Mouse (Mus musculus) hindbrain, embryonic 16.5 days (tissue): ENCODE data around the gene Fam192a. TPM values are rescaled to one million over a fixed set of nuclear protein-coding genes. Genes with fewer than 3 reads are reported as not detected.

Experiments
- ATAC-seq: fragments of 200-750 bp; cut with Nextera tagmentation; 2 replicates; pipeline ENCODE4 v1.8.0; 2017; ENCODE audit warnings: moderate TSS enrichment, moderate library complexity
- H3K27ac ChIP-seq: fragments of 300-500 bp; sonication (generic); 2 replicates; pipeline ENCODE4 v1.5.1; 2014; ENCODE audit warnings: low read depth, mild to moderate bottlenecking, control low read depth, low read length, moderate library complexity
- H3K27me3 ChIP-seq: fragments of 300-500 bp; sonication (generic); replicated peaks from 2 replicates; pipeline ENCODE4 v1.6.1; 2014; ENCODE audit warnings: low read length; ENCODE audit not compliant: control insufficient read depth, insufficient read depth
- H3K36me3 ChIP-seq: fragments of 300-500 bp; sonication (generic); 2 replicates; pipeline ENCODE4 v1.6.1; 2014; ENCODE audit warnings: mild to moderate bottlenecking, low read length, moderate library complexity, mixed read lengths; ENCODE audit not compliant: control insufficient read depth, insufficient read depth
- H3K4me1 ChIP-seq: fragments of 300-500 bp; sonication (generic); 2 replicates; pipeline ENCODE4 v1.6.1; 2014; ENCODE audit warnings: low read depth, low read length; ENCODE audit not compliant: control insufficient read depth, insufficient read depth
- H3K4me2 ChIP-seq: fragments of 300-500 bp; sonication (generic); 2 replicates; pipeline ENCODE4 v1.6.1; 2014; ENCODE audit warnings: mild to moderate bottlenecking, low read length, control low read depth, moderate library complexity
- H3K4me3 ChIP-seq: fragments of 300-500 bp; sonication (generic); 2 replicates; pipeline ENCODE4 v1.5.1; 2014; ENCODE audit warnings: mild to moderate bottlenecking, low read length, control low read depth, moderate library complexity
- H3K9ac ChIP-seq: fragments of 300-500 bp; sonication (generic); 2 replicates; pipeline ENCODE4 v1.6.1; 2014; ENCODE audit warnings: low read depth, mild to moderate bottlenecking, control low read depth, low read length, moderate library complexity
- H3K9me3 ChIP-seq: fragments of 300-500 bp; sonication (generic); 2 replicates; pipeline ENCODE4 v1.6.1; 2014; ENCODE audit warnings: mild to moderate bottlenecking, low read length, moderate library complexity; ENCODE audit not compliant: control insufficient read depth
- WGBS: fragments of 180-500 bp; shearing (Covaris S2); extraction: QIAGEN DNeasy Blood & Tissue Kit; methylation state at CpG from one replicate; pipeline ENCODE4 v1.1.7; 2014; 5-methylcytosine and 5-hydroxymethylcytosine counted together
- polyA plus RNA-seq: library from polyadenylated mRNA; unstranded; fragments of >200 nt; fragmentation: Nextera tagmentation; extraction: Ambion mirVana; gene quantifications from 2 replicates; pipeline ENCODE4 v1.2.1, GENCODE M21; 2015

Fam192a gene
- polyA plus RNA-seq, 1 experiment from 2014 or later = 67.9 TPM

DNA sequence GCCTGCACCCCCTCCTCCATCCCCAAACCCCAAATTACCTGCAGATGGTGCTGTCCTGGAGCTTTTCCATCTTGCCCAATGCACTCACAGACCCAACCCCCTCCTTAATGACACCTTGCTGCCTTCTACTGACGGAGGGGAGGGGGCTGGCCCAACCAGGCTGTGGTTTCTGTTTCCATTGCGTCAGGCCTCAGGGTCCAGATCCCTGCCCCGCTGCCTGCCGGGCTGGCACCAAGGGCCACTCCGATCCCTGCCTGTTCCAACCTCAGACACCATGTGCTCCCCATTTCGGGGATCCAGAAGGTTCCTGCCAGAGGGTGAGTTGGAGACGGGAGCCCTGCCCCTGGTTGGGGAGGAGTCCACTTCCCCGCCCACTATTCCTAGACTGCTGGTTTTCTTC lies 57.8 kb downstream of the Fam192a start:
- H3K27me3 ChIP-seq = no peaks in the 10 kb centered on the region
- no peak for ATAC-seq
- no peaks in the 10 kb centered on the region for H3K36me3 ChIP-seq
- peaks cover 6% of the 10 kb centered on the region for H3K4me1 ChIP-seq
- WGBS = 78% methylated on average over 8 of the region's 8 CpGs
- H3K27ac ChIP-seq = no peak overlapping the region
- no peak overlapping the region for H3K4me2 ChIP-seq
- no peaks in the 10 kb centered on the region for H3K9me3 ChIP-seq
- no peak overlapping the region for H3K4me3 ChIP-seq
- no peak overlapping the region for H3K9ac ChIP-seq

DNA sequence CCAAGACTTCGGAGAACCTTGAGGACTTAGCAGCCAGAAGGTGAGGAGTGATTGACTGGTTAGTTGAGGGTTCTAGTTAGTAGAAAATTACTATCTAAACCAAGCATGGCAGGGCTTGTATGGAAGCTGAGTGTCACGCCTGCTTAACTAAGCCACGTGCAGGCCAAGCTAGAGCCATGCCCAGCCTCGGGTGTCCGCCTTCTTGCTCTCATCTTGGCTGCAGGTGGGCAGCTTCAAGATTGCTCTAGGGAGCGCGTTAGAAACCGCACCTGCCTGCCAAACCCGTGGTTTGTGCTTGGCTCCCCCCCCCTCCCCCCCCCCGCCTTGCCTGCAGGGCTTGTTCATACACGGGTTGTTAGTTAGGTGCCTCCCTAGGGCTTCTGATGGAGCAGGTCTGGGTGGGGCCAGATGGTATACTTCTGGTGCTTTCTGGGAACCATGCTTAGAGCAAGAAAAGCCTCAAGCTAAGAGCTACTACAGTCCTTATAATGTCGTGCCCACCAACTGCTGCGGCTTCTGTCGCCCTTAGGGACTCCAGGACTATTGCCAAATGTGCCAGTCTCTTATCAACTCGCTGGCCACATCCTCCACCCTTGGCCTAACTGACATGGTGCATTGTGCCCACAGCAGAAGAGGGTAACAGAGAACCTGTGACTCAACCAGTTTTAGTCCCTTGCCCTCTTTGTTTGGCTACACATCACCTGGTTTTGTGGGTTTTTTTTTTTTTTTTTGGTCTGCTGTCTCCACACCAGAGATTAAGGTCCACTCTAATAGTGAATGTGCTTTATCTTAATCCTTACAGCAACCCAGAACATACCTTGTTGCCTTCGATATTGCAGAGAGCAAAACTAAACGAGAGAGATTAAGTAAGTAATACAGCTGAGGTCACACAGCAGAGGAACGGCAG lies 60.7 kb downstream of the Fam192a start:
- peaks cover 11% of the 10 kb centered on the region for H3K4me1 ChIP-seq
- no peak for ATAC-seq
- WGBS = 60% methylated on average over 18 of the region's 18 CpGs

DNA sequence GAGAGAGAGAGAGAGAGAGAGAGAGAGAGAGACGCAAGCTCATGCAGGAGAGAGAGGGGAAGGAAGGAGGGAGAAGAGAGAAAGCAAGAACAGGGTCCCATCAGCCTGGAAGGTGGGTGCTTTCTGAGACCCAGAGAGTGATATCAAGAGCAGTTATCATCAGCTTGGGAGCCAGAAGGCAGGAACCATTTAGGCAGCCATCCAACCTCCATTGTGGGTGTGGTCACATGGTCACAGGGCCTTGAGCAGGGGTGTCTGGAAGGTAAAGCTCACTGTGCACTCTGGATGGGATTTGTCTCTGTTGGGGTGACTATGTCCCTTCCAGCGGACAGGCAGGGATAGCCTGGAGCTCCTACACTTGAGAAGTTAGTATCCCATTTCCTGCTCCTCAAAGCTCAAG lies 61.8 kb downstream of the Fam192a start:
- Histone ChIP-seq H3K9ac (no peak overlapping the region), H3K4me3 (no peak overlapping the region), H3K27ac (no peak overlapping the region), H3K4me2 (no peak overlapping the region), H3K4me1 (peaks cover 13% of the 10 kb centered on the region), H3K9me3 (no peaks in the 10 kb centered on the region), H3K36me3 (no peaks in the 10 kb centered on the region), H3K27me3 (peaks cover 2% of the 10 kb centered on the region; the same call in 1 of the 2 replicates)
- WGBS = 82% methylated on average over 2 of the region's 2 CpGs
- ATAC-seq = no peak

More for the DNA sequence above, 60.7 kb downstream of the Fam192a start:
- Histone ChIP-seq H3K9me3 (no peaks in the 10 kb centered on the region), H3K27ac (no peak overlapping the region), H3K27me3 (no peaks in the 10 kb centered on the region), H3K36me3 (no peaks in the 10 kb centered on the region), H3K4me3 (no peak overlapping the region), H3K9ac (no peak overlapping the region), H3K4me2 (no peak overlapping the region)

DNA sequence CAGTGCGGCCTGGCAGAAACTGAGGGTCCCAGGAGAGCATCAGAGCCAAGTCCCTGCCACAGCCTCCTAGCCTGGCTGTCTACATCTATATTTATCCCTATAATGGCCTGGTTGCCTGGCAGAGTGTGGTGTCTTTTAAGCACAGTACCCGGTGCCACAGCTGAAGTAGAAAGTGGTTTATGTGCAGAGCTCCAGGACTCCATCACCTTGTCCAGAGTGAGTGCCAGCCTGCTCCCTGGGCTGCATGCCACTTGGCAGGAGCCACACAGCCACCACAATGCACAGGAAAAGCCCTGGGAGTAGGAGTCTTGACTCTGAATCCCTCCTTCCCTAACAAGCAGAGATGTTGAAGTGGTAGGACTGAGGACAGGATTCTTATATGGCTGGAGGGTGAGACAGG lies 64.3 kb downstream of the Fam192a start:
- peaks cover 13% of the 10 kb centered on the region for H3K27me3 ChIP-seq
- peak overlapping the region; percentile 56 for H3K27ac ChIP-seq
- H3K9me3 ChIP-seq = no peaks in the 10 kb centered on the region
- peaks cover 30% of the 10 kb centered on the region for H3K4me1 ChIP-seq
- no peak overlapping the region for H3K4me3 ChIP-seq
- H3K9ac ChIP-seq = no peak overlapping the region
- H3K36me3 ChIP-seq = no peaks in the 10 kb centered on the region
- ATAC-seq = peak; percentile 53
- H3K4me2 ChIP-seq = no peak overlapping the region
- 59% methylated on average over 2 of the region's 2 CpGs for WGBS

DNA sequence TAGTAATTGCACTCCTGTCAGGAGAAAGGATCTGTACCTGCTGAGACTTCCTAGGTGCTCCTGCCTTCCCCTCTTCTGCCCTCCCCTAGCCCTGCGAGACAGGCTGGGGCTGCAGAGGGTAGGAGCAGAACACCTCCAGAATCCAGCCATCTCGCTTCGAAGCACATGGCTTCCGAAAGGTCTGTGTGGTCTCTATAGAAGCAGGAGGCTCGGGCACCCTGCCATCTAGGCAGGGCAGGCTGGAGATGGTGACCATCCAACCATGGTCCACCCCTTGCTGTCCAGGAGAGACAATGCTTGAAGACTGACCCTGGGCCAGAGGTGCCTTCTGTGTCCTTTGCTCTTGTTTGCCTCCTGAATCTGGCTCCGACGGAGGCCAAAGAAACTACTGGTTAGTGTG lies 66.2 kb downstream of the Fam192a start:
- Histone ChIP-seq H3K4me1 (peaks cover 36% of the 10 kb centered on the region), H3K27me3 (peaks cover 16% of the 10 kb centered on the region), H3K4me2 (no peak overlapping the region), H3K4me3 (no peak overlapping the region), H3K27ac (no peak overlapping the region), H3K9me3 (no peaks in the 10 kb centered on the region), H3K36me3 (no peaks in the 10 kb centered on the region), H3K9ac (no peak overlapping the region)
- 61% methylated on average over 7 of the region's 7 CpGs for WGBS
- no peak for ATAC-seq

DNA sequence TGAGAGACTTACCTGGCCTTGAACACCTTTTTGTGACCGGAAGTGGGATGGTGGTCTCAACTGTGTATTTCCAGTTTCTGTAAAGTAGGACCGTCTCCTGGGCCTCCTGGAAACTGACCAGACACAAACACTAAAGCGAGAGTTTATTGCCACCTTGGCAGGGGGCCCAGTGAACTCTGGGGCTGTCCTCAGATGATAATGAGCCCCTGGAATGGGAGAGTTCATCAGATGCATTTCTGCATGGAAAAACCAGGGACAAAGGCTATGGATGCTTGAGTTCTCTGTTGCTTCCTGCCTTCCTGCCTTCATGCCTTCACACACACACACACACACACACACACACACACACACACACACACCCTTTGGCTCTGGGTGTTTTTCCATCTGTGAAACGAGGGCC lies 67.2 kb downstream of the Fam192a start:
- H3K27me3 ChIP-seq = peaks cover 16% of the 10 kb centered on the region
- peaks cover 36% of the 10 kb centered on the region for H3K4me1 ChIP-seq
- 42% methylated on average over 4 of the region's 4 CpGs for WGBS
- no peaks in the 10 kb centered on the region for H3K36me3 ChIP-seq
- ATAC-seq = no peak
- H3K4me3 ChIP-seq = no peak overlapping the region
- peak overlapping the region; percentile 17 for H3K9ac ChIP-seq
- no peak overlapping the region for H3K27ac ChIP-seq
- H3K4me2 ChIP-seq = peak overlapping the region; percentile 98
- H3K9me3 ChIP-seq = no peaks in the 10 kb centered on the region

DNA sequence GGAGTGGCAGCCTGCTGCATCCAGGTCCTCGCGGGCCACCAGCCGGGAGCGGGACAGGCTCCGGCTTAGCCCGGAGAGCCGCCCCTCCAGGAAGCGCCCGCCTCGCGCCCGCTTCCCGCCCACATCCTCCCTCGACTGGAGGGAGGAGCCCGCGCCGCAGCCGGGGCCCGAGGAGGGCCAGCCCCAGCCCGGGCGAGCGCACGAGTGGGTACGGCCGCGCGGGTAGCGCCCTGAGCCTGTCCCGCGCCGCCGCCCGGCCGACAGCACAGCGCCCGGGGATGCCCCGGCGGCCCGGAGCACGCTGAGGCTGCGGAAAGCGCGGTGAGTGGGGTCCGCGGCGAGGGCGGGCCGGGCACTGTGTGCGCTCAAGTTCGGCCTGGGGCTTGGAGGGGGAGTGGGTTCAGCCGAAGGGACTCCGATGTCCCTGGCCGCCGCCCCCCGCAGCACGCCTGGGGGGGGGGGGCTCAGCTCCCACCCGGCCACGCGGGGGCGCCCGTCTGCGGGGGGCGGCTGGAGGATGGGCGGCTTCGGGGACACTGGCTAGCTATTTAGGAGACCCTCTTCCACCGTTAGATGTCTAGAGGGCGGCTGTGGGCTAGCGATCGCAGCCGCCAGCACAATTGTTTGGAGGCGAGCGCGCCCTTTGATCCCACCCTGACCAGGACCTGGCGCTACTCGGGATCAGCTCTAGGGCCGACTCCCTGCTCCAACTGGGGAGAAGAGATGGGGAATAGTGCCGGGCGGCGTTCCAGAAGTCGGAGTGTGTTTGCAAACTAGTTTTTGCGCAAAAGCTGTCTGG lies 68.7 kb downstream of the Fam192a start, which contains the start of gene Cpne2:
Gene Cpne2, plus strand, starts transcription at position 118 of the 799 bp plus-strand sequence.
- no peaks in the 10 kb centered on the region for H3K36me3 ChIP-seq
- peak within 1 kb of the TSS; percentile 52 for H3K27ac ChIP-seq
- peaks cover 36% of the 10 kb centered on the region for H3K4me1 ChIP-seq
- H3K4me3 ChIP-seq = peak within 1 kb of the TSS; percentile 71
- peaks cover 16% of the 10 kb centered on the region for H3K27me3 ChIP-seq
- under 1% methylated on average over 75 of the region's 81 CpGs for WGBS
- H3K4me2 ChIP-seq = peak within 1 kb of the TSS; percentile 98
- H3K9me3 ChIP-seq = no peaks in the 10 kb centered on the region
- ATAC-seq = peak; percentile 86
- peak within 1 kb of the TSS; percentile 88 for H3K9ac ChIP-seq

DNA sequence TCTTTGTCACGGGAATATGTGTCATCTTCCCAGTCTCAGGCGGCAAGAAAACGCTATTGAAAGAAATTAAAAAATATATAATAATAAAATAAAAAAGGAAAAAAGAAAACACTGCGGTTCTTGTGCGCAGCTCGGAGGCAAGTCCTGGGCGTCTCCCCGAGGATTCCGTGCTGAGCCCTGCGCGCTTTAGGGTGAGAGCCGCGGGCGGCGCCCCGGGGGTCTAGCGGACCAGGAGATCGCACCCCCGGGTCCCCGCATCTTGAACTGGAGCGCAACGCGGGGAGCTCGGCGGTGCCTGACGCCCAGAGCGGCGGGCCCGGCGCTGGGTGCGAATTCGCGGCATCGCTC lies 69.3 kb downstream of the Fam192a start:
- H3K27me3 ChIP-seq = peaks cover 16% of the 10 kb centered on the region
- no peaks in the 10 kb centered on the region for H3K36me3 ChIP-seq
- H3K9me3 ChIP-seq = no peaks in the 10 kb centered on the region
- 0% methylated on average over 32 of the region's 34 CpGs for WGBS
- H3K4me1 ChIP-seq = peaks cover 33% of the 10 kb centered on the region
- peak overlapping the region; percentile 88 for H3K9ac ChIP-seq
- peak overlapping the region; percentile 52 for H3K27ac ChIP-seq
- ATAC-seq = peak; percentile 19; the same call in 1 of the 2 replicates
- peak overlapping the region; percentile 98 for H3K4me2 ChIP-seq
- H3K4me3 ChIP-seq = peak overlapping the region; percentile 71

DNA sequence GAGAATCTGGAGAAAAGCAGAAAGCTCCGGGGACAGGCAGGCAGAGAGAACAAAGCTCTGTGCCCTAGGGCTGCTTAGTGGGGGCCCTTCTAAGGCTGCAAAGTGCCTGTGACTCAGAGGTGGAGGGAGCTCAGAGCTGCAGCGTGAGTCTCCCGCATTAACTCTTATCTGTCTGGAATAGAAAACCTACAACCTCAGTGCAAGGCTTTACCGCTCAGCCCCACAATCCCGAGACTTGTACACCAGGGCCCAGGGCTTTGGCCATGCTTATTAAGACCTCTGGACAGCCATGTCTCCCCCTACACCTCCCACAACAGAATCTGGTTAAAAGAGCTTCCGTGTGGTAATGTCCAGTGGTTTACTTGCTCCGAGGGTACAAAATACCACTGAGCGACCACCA lies 69.8 kb downstream of the Fam192a start:
- Histone ChIP-seq H3K4me1 (peaks cover 31% of the 10 kb centered on the region), H3K4me3 (peak overlapping the region; percentile 71), H3K4me2 (peak overlapping the region; percentile 98), H3K9ac (peak overlapping the region; percentile 88), H3K27ac (no peak overlapping the region), H3K9me3 (no peaks in the 10 kb centered on the region), H3K27me3 (peaks cover 16% of the 10 kb centered on the region), H3K36me3 (no peaks in the 10 kb centered on the region)
- no peak for ATAC-seq
- 2% methylated on average over 8 of the region's 8 CpGs for WGBS
